Mouse (Mus musculus) limb, embryonic 12.5 days (tissue): ENCODE measurements at regions not wholly inside any gene's neighbourhood (a gene's known extent, or its start where the extent isn't known, plus 50 kb on each side); places are given as distances from the start of the nearest gene placed in this dataset.
A peak's percentile ranks its signal among the peaks of the same experiment; 100 is the strongest.

ENCODE experiments used
- ATAC-seq: fragments of 200-750 bp; cut with Nextera tagmentation; 2 replicates; pipeline ENCODE4 v1.8.0; 2017; ENCODE audit warnings: low read depth, moderate TSS enrichment; ENCODE audit not compliant: insufficient number of reproducible peaks, insufficient read depth, low FRiP score, low TSS enrichment
- H3K27ac ChIP-seq: fragments of 300-500 bp; sonication (generic); 2 replicates; pipeline ENCODE4 v1.5.1; 2016; ENCODE audit warnings: mild to moderate bottlenecking, moderate library complexity
- H3K27me3 ChIP-seq: fragments of 300-500 bp; sonication (generic); 2 replicates; pipeline ENCODE4 v1.6.1; 2016; ENCODE audit warnings: mild to moderate bottlenecking, moderate library complexity
- H3K36me3 ChIP-seq: fragments of 300-500 bp; sonication (generic); 2 replicates; pipeline ENCODE4 v1.6.1; 2016; ENCODE audit warnings: mild to moderate bottlenecking, moderate library complexity
- H3K4me1 ChIP-seq: fragments of 300-500 bp; sonication (generic); replicated peaks from 2 replicates; pipeline ENCODE4 v1.6.1; 2016
- H3K4me2 ChIP-seq: fragments of 300-500 bp; sonication (generic); 2 replicates; pipeline ENCODE4 v1.6.1; 2016; ENCODE audit warnings: mild to moderate bottlenecking, moderate library complexity
- H3K4me3 ChIP-seq: fragments of 300-500 bp; sonication (generic); replicated peaks from 2 replicates; pipeline ENCODE4 v1.5.1; 2016; ENCODE audit warnings: mild to moderate bottlenecking
- H3K9ac ChIP-seq: fragments of 300-500 bp; sonication (generic); replicated peaks from 2 replicates; pipeline ENCODE4 v1.6.1; 2016; ENCODE audit warnings: mild to moderate bottlenecking, moderate library complexity
- H3K9me3 ChIP-seq: fragments of 300-500 bp; sonication (generic); 2 replicates; pipeline ENCODE4 v1.6.1; 2016; ENCODE audit warnings: mild to moderate bottlenecking, moderate library complexity
- WGBS: fragments of 180-500 bp; shearing (Covaris S2); methylation state at CpG from one replicate; pipeline ENCODE4 v1.1.7; 2016; 5-methylcytosine and 5-hydroxymethylcytosine counted together

GRCm38 (mm10) chr5:43093647-43094326 lies 139.2 kb upstream of the Cpeb2 start:
- Histone ChIP-seq H3K27me3 (no peaks in the 10 kb centered on the region), H3K4me2 (no peak overlapping the region), H3K27ac (no peak overlapping the region), H3K9ac (no peak overlapping the region), H3K36me3 (no peaks in the 10 kb centered on the region), H3K9me3 (no peaks in the 10 kb centered on the region), H3K4me3 (no peak overlapping the region), H3K4me1 (peaks cover 17% of the 10 kb centered on the region)
- 65% methylated on average over 5 of the region's 5 CpGs for WGBS
- no peak for ATAC-seq

GRCm38 (mm10) chr5:43094329-43094898 lies 138.6 kb upstream of the Cpeb2 start:
- no peak overlapping the region for H3K27ac ChIP-seq
- H3K27me3 ChIP-seq = no peaks in the 10 kb centered on the region
- no peak overlapping the region for H3K9ac ChIP-seq
- no peak overlapping the region for H3K4me3 ChIP-seq
- peak overlapping the region; percentile 10; the same call in 1 of the 2 replicates for H3K4me2 ChIP-seq
- no peaks in the 10 kb centered on the region for H3K36me3 ChIP-seq
- peaks cover 14% of the 10 kb centered on the region for H3K4me1 ChIP-seq
- WGBS = 6% methylated on average over 7 of the region's 7 CpGs
- no peaks in the 10 kb centered on the region for H3K9me3 ChIP-seq
- ATAC-seq = peak; percentile 76; the same call in 1 of the 2 replicates

DNA sequence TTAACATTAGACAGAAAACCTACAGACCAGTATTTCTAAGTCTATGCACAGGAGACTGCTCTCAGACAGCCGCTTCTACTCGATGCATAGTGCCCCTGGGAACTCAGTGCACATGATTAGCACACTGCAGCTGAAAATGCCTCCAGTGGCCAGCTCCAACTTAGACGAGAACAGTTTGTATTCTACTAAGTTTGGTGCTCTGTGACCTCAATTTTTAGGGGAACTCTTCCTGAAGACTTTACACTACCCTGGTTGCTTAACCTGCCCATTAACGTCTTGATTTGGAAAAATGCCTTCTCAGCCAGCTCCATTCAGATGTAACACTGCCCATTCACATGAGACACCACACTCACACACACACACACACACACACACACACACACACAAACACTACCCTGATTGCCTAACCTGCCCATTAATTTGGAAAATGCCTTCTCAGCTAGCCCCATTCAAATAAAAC lies 130.9 kb upstream of the Cpeb2 start:
- Histone ChIP-seq H3K36me3 (no peaks in the 10 kb centered on the region), H3K4me1 (no peaks in the 10 kb centered on the region), H3K9ac (no peak overlapping the region), H3K27me3 (no peaks in the 10 kb centered on the region), H3K4me3 (no peak overlapping the region), H3K9me3 (no peaks in the 10 kb centered on the region), H3K27ac (no peak overlapping the region), H3K4me2 (no peak overlapping the region)
- 37% methylated on average over 4 of the region's 4 CpGs for WGBS
- ATAC-seq = no peak

- H3K9me3 ChIP-seq = no peaks in the 10 kb centered on the region
- 66% methylated on average over 3 of the region's 3 CpGs for WGBS
- H3K4me2 ChIP-seq = no peak overlapping the region
- no peak overlapping the region for H3K27ac ChIP-seq
- no peak overlapping the region for H3K4me3 ChIP-seq
- no peaks in the 10 kb centered on the region for H3K36me3 ChIP-seq
- no peak overlapping the region for H3K9ac ChIP-seq
- ATAC-seq = no peak
- H3K4me1 ChIP-seq = no peaks in the 10 kb centered on the region
- no peaks in the 10 kb centered on the region for H3K27me3 ChIP-seq
Measured at GRCm38 (mm10) chr5:43102590-43102989, 130.4 kb upstream of the Cpeb2 start.

DNA sequence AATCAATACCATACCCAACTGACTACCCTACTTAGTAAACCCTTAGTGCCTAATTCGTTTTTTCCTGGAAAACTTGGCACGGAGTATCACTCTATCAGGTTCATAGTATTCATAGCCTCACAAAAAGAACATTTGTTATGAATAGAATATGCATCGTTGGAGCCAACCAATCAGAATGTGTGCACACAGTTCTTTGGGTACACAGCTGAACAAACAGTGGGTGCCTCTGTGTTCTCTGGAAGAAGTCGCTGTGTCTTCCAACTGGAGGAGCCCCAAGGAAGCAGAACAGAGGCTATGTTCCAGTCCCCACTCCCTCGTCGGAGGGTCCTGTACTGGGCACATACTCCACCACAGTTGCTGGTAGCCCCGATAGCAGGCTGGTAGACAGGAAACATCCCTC lies 129.2 kb upstream of the Cpeb2 start:
- 90% methylated on average over 7 of the region's 7 CpGs for WGBS
- H3K4me2 ChIP-seq = no peak overlapping the region
- H3K9me3 ChIP-seq = no peaks in the 10 kb centered on the region
- H3K36me3 ChIP-seq = no peaks in the 10 kb centered on the region
- H3K4me1 ChIP-seq = no peaks in the 10 kb centered on the region
- H3K9ac ChIP-seq = no peak overlapping the region
- no peak overlapping the region for H3K27ac ChIP-seq
- ATAC-seq = no peak
- H3K4me3 ChIP-seq = no peak overlapping the region
- no peaks in the 10 kb centered on the region for H3K27me3 ChIP-seq

GRCm38 (mm10) chr5:43105528-43105927 lies 127.4 kb upstream of the Cpeb2 start:
- H3K4me3 ChIP-seq = no peak overlapping the region
- H3K4me1 ChIP-seq = no peaks in the 10 kb centered on the region
- H3K27ac ChIP-seq = no peak overlapping the region
- no peaks in the 10 kb centered on the region for H3K36me3 ChIP-seq
- no peak overlapping the region for H3K9ac ChIP-seq
- no peak overlapping the region for H3K4me2 ChIP-seq
- ATAC-seq = no peak
- no peaks in the 10 kb centered on the region for H3K9me3 ChIP-seq
- WGBS = 68% methylated on average over 5 of the region's 5 CpGs
- no peaks in the 10 kb centered on the region for H3K27me3 ChIP-seq

DNA sequence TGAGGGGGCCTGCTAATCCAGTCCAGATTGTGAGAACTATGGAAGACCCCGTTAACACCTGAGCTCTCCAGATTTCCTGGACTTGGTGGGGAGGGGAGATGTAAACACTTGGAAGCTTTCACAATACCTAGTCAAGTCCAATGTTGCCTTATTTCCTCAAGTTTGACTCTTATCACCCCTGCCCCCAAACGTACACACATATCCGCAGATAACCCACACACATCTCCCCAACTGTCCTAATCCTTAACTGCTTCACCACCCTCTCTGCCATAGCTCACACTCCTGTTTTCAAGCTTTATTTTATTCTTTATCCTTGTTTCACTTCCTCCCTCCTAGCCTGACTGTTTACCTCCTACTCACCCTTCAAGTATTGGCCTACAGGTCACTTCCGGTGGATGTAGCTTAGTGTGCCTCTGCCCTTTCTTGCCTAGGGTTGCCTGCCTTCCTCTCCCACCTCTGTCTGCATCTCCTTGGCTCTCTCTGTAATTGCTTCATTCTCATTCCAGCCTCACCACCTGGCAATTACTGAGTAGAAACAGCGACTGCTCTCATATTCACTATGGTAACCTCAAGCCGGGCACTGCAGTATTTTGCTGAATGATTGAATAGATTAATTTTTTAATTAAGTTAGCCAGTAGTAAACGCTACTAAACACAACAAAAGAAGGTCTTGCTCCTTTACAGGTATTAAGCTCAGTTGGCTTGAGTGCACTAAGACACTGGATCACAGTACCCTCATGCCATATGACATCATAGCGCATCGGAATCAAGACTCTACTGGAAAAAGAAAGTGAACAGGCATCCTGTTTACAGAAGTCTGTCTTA lies 125.3 kb upstream of the Cpeb2 start:
- Histone ChIP-seq H3K9ac (no peak overlapping the region), H3K27ac (no peak overlapping the region), H3K4me2 (no peak overlapping the region), H3K4me3 (no peak overlapping the region), H3K27me3 (no peaks in the 10 kb centered on the region), H3K36me3 (no peaks in the 10 kb centered on the region), H3K9me3 (no peaks in the 10 kb centered on the region), H3K4me1 (no peaks in the 10 kb centered on the region)
- WGBS = 77% methylated on average over 9 of the region's 9 CpGs
- ATAC-seq = no peak

GRCm38 (mm10) chr5:43108260-43108589 lies 124.7 kb upstream of the Cpeb2 start:
- no peaks in the 10 kb centered on the region for H3K36me3 ChIP-seq
- H3K27me3 ChIP-seq = no peaks in the 10 kb centered on the region
- no peak overlapping the region for H3K9ac ChIP-seq
- no peak for ATAC-seq
- H3K9me3 ChIP-seq = no peaks in the 10 kb centered on the region
- no peaks in the 10 kb centered on the region for H3K4me1 ChIP-seq
- no peak overlapping the region for H3K4me2 ChIP-seq
- WGBS = 84% methylated on average over 2 of the region's 2 CpGs
- H3K27ac ChIP-seq = no peak overlapping the region
- no peak overlapping the region for H3K4me3 ChIP-seq

- Histone ChIP-seq H3K4me2 (no peak overlapping the region), H3K9me3 (no peaks in the 10 kb centered on the region), H3K4me1 (no peaks in the 10 kb centered on the region), H3K27me3 (no peaks in the 10 kb centered on the region), H3K4me3 (no peak overlapping the region), H3K9ac (no peak overlapping the region), H3K36me3 (no peaks in the 10 kb centered on the region), H3K27ac (no peak overlapping the region)
- 83% methylated on average over 5 of the region's 5 CpGs for WGBS
- ATAC-seq = no peak
Measured at GRCm38 (mm10) chr5:43110122-43110521, 122.8 kb upstream of the Cpeb2 start.

GRCm38 (mm10) chr5:43111740-43112139 lies 121.2 kb upstream of the Cpeb2 start:
- Histone ChIP-seq H3K27ac (no peak overlapping the region), H3K36me3 (no peaks in the 10 kb centered on the region), H3K9me3 (no peaks in the 10 kb centered on the region), H3K27me3 (no peaks in the 10 kb centered on the region), H3K4me3 (no peak overlapping the region), H3K4me1 (no peaks in the 10 kb centered on the region), H3K4me2 (no peak overlapping the region), H3K9ac (no peak overlapping the region)
- 56% methylated on average over 2 of the region's 2 CpGs for WGBS
- ATAC-seq = no peak

GRCm38 (mm10) chr5:43113405-43114119 lies 119.4 kb upstream of the Cpeb2 start:
- Histone ChIP-seq H3K36me3 (no peaks in the 10 kb centered on the region), H3K27me3 (no peaks in the 10 kb centered on the region; the same call in 1 of the 2 replicates), H3K9me3 (no peaks in the 10 kb centered on the region), H3K9ac (no peak overlapping the region), H3K4me1 (no peaks in the 10 kb centered on the region), H3K4me2 (no peak overlapping the region), H3K27ac (no peak overlapping the region), H3K4me3 (no peak overlapping the region)
- ATAC-seq = no peak
- WGBS = 78% methylated on average over 12 of the region's 12 CpGs
